Mouse (Mus musculus): ENCODE measurements around the gene Fermt2. TPM values are rescaled to one million over a fixed set of nuclear protein-coding genes. Genes with fewer than 3 reads are reported as not detected.

The Fermt2 gene
- 118 and 128 TPM in 2 replicates for polyA plus RNA-seq (2016; fragmentation: Nextera tagmentation; extraction: Ambion mirVana)

DNA sequence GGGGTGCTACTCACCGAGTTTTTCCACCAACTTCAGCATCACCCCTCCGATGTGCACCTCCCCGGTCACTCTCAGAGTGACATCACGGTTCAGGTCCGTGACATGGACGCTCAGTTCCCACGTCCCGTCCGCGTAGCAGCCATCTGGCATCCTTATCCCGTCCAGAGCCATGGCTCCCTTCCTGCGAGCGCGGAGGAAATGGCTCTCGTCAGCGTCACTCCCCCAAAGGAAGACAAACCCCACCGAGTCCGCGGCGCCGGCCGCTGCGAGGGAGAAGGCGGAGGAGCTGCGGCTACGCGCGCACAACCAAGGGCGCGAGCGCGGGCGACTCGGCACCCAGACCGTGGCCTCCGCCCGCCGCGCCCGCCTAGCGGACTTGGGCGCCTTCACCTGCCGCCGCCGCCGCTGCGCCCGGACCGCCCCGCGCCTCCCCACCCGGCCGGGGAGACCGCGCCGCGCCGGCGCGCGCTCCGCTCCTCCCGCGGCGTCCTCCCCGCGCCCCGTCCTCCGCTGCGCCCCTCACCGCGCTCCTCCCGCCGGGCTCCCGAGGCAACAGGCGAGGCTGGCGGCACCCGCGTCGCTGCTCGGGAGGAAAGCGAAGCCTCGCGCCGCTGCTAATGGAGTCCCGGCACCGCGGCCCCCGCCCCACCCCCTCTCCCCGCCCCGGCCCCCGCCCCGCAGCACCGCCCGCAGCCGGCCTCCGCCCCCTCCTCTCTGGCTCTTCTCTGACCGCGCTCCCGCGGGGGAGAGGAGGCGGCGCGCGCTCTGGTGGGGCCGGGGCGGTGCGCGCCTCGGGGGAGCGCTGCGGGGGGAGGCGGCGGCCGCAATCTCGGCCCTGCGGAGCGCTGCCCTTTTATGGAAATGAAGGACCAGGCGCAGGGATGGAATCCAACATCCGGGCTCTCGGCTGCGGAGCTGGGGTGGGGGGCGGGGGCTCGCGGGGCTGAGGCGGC is at the start of gene Fermt2:
TSS of gene Fermt2 (minus strand) at position 708 of the 953 bp plus-strand sequence.
- H3K36me3 ChIP-seq, result peaks cover 11% of the 10 kb centered on the region; the same call in 1 of the 2 replicates

DNA sequence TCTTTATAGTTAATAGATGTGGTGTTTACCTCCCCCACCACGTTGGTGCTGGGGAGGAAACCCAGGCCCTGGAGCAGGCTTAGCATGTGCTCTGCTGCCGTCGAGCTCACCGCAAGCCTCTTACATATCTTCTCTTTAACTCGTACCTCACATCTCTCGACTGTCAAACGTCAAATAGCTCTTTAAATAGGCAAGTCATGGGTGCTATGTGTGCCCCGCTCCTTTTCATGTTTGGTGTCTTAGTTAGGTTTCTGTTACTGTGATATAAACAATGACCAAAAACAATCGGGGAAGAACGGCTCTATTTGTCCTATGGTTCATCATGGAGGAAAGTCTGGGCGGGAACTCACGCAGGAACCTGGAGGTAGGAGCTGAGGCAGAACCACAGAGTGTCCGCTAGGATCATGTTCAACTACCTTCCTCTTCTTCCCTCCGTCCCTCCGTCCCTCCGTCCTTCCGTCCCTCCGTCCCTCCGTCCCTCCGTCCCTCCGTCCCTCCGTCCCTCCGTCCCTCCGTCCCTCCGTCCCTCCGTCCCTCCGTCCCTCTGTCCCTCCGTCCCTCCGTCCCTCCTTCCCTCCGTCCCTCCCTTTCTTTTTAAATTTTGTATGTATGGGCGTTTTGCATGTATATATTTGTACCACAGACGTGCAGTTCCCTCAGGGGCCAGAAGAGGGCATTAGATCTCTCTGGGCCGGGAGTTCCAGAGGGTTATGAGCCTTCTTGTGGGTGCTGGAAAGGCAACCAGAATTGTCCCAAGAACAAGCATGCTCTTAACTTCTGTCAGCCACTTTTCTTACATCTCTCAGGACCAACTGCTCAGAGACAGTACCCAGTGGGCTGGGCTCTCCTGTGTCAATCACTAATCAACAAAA is 36.4 kb upstream of the Fermt2 start:
- H3K36me3 ChIP-seq, result no peaks in the 10 kb centered on the region
- H3K9me3 ChIP-seq (replicated peaks), result no peaks in the 10 kb centered on the region
- no peaks in the 10 kb centered on the region for H3K27me3 ChIP-seq (ENCODE audit: low read depth, poor library complexity, severe bottlenecking)
- WGBS, result 25% methylated on average over 31 of the region's 33 CpGs
- peak; percentile 84 for DNase-seq (ENCODE audit: low spot score)
- peaks cover 29% of the 10 kb centered on the region for H3K4me1 ChIP-seq
- peak overlapping the region; percentile 69 for H3K27ac ChIP-seq
- H3K4me3 ChIP-seq, result peak overlapping the region; percentile 44

More for the DNA sequence above, at the start of gene Fermt2:
- H3K27me3 ChIP-seq (ENCODE audit: low read depth, poor library complexity, severe bottlenecking), result no peaks in the 10 kb centered on the region
- H3K4me1 ChIP-seq, result peaks cover 26% of the 10 kb centered on the region
- no peaks in the 10 kb centered on the region for H3K9me3 ChIP-seq (replicated peaks)
- 1% methylated on average over 124 of the region's 126 CpGs for WGBS
- H3K4me3 ChIP-seq, result peak within 1 kb of the TSS; percentile 90
- H3K27ac ChIP-seq, result peak within 1 kb of the TSS; percentile 98
- DNase-seq (ENCODE audit: low spot score), result peak; percentile 91

DNA sequence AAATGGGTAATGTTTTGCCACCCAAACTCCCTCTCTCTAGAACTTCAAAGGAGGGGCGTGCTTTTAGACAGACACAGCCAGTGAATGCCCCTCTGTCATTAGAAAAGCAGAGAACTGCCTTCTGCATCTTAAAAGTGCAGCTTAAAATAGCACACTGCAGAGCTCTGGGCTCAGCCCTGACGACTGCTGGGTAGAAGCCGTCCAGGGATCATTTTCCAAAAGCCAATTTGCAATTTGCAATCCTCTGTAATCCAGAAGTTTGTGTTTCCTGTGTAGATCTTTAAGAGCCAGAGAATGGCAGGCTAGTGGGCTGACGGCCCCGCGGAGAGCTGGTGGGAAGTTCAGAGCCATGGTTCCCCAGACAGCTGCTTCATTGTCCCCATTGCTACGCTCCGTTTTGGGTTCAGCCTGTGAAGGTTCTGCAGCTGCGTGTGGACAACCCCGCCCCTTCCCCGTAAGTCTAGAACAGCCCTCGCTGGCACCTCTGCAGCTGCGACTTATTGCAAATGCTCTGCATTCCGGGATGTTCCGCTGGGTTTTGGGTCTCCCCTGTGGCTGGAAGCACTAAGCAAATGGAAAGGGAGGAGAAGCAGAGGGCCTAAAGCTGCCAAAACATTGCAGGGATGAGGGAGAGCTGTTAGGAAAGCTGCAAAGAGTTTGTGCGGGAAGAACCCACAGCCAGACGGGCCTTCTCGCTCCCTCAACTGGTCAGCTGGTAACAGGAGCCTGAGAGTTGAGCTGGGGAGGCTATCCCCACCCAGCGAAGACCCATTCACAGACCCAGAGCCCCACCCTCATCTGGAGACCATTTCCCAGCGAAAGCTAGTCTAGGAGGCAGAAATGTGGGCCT is 35.5 kb upstream of the Fermt2 start:
- no peaks in the 10 kb centered on the region for H3K36me3 ChIP-seq
- peak overlapping the region; percentile 44 for H3K4me3 ChIP-seq
- H3K27ac ChIP-seq, result peak overlapping the region; percentile 69
- 9% methylated on average over 20 of the region's 20 CpGs for WGBS
- peak; percentile 64 for DNase-seq (ENCODE audit: low spot score)
- H3K27me3 ChIP-seq (ENCODE audit: low read depth, poor library complexity, severe bottlenecking), result no peaks in the 10 kb centered on the region
- peaks cover 29% of the 10 kb centered on the region for H3K4me1 ChIP-seq
- no peaks in the 10 kb centered on the region for H3K9me3 ChIP-seq (replicated peaks)

DNA sequence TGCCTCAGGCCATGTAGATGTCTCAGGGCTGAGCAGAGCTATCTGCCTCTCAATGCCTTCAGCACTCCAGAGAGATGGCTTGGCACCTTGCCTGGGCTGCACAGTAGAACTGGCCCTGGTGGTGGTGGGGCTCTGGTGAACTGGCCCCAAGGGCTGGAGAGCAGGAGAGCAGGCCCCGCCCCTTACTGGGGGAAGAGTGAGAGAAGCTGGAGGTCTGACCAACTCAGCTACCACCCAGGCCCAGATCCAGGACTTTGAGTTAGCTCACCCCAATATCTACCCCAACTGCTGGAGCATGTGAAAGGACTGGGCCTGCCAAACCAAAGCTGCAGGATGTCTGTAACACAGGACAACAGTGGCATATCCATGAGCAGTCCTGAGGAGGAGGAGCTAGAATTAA is 33.7 kb upstream of the Fermt2 start:
- no peak for DNase-seq (ENCODE audit: low spot score)
- WGBS, result 76% methylated on average over 1 of the region's 1 CpGs
- no peaks in the 10 kb centered on the region for H3K36me3 ChIP-seq
- peak overlapping the region; percentile 69 for H3K27ac ChIP-seq
- no peak overlapping the region for H3K4me3 ChIP-seq
- H3K4me1 ChIP-seq, result peaks cover 30% of the 10 kb centered on the region
- H3K9me3 ChIP-seq (replicated peaks), result no peaks in the 10 kb centered on the region
- H3K27me3 ChIP-seq (ENCODE audit: low read depth, poor library complexity, severe bottlenecking), result no peaks in the 10 kb centered on the region

DNA sequence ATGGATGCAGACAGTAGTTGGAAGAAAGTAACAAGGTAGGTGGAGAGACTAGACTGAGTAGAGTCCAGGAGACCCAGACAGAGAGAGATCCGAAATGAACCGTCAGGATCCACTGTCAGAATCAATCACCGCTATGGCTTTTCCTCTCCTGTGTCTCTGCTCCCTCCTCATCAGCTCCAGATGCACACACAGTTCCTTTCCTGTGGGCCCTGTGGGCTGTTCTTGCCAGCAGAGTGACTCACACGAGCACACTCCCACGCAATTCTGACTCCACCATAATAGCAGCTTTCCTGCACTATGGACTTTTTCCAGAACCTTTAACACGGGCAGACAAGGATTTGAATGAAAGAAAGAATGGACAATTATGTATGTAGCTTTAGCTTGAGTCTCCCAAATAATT is 31.8 kb upstream of the Fermt2 start:
- Histone ChIP-seq H3K27ac (no peak overlapping the region), H3K36me3 (no peaks in the 10 kb centered on the region), H3K27me3 (ENCODE audit: low read depth, poor library complexity, severe bottlenecking) (no peaks in the 10 kb centered on the region), H3K9me3 (replicated peaks) (no peaks in the 10 kb centered on the region), H3K4me3 (no peak overlapping the region), H3K4me1 (peaks cover 32% of the 10 kb centered on the region)
- 92% methylated on average over 6 of the region's 6 CpGs for WGBS
- DNase-seq (ENCODE audit: low spot score), result no peak

DNA sequence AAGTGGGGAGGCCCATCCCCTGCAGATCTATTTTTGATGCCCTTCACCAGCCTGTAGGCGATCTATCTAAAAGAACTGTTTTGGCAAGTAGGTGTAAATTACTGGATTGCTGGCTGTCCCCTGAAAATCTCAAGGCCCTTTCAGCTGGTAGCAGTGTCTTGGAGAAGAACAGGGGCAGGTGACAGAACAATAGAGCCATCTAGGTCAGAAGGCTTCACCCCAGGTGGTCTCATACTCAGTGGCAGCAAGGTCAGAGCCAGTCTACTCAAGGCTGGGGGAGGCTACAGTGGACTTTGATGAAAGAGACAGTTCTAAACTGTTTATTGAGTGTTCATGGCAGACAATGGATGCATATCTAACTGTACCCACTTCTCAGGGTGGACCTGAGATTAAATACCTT is 29.1 kb upstream of the Fermt2 start:
- no peak overlapping the region for H3K4me3 ChIP-seq
- H3K27ac ChIP-seq, result no peak overlapping the region
- H3K27me3 ChIP-seq (ENCODE audit: low read depth, poor library complexity, severe bottlenecking), result no peaks in the 10 kb centered on the region
- peaks cover 11% of the 10 kb centered on the region for H3K4me1 ChIP-seq
- H3K36me3 ChIP-seq, result no peaks in the 10 kb centered on the region
- DNase-seq (ENCODE audit: low spot score), result no peak
- WGBS, result 93% methylated on average over 1 of the region's 1 CpGs
- no peaks in the 10 kb centered on the region for H3K9me3 ChIP-seq (replicated peaks)

DNA sequence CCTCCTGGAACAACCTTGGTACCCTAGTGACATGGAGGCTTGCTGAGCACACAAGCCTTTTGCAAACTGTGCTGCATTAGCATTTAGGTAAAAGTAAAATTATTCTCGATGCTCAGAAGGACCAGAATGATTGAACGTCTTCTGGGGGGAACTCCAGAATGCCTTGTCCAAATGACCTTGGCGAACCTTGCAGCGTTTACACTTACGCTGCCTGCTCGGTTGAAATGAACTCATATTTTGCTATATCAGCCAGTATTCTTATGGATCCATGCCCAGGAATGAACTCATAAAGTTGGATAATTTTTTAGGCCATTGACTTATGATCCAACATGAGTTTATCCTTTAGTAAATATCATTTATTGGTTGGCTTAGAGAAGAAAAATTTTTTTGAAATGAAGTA is 24.4 kb upstream of the Fermt2 start:
- WGBS, result 93% methylated on average over 6 of the region's 6 CpGs
- Histone ChIP-seq H3K9me3 (replicated peaks) (no peaks in the 10 kb centered on the region), H3K4me3 (no peak overlapping the region), H3K27ac (no peak overlapping the region), H3K36me3 (no peaks in the 10 kb centered on the region), H3K4me1 (peaks cover 3% of the 10 kb centered on the region; the same call in 1 of the 2 replicates), H3K27me3 (ENCODE audit: low read depth, poor library complexity, severe bottlenecking) (peaks cover 3% of the 10 kb centered on the region; the same call in 1 of the 2 replicates)
- no peak for DNase-seq (ENCODE audit: low spot score)

DNA sequence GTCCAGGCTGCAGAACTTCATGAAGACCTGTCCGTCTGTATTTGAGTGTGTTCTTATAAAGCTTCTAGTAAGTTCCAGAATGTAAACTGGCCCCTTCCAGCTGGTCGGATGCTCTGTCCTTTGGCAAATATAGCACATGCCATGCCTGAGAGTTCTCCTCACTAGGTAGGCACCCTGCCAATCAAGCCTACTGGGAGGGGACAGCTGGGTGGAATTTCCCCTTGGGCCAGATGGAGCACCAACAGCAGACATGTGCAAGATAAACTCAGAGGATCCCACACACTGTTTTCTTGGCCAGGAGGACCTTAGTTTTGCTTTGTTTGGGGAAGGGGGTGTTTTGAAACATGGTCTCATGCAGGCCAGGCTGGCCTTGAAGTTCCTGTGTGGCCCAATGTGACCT is 23.9 kb upstream of the Fermt2 start:
- DNase-seq (ENCODE audit: low spot score), result no peak
- H3K4me1 ChIP-seq, result peaks cover 3% of the 10 kb centered on the region; the same call in 1 of the 2 replicates
- no peaks in the 10 kb centered on the region for H3K9me3 ChIP-seq (replicated peaks)
- H3K4me3 ChIP-seq, result no peak overlapping the region
- 87% methylated on average over 2 of the region's 2 CpGs for WGBS
- H3K36me3 ChIP-seq, result no peaks in the 10 kb centered on the region
- no peak overlapping the region for H3K27ac ChIP-seq
- H3K27me3 ChIP-seq (ENCODE audit: low read depth, poor library complexity, severe bottlenecking), result peaks cover 3% of the 10 kb centered on the region; the same call in 1 of the 2 replicates

DNA sequence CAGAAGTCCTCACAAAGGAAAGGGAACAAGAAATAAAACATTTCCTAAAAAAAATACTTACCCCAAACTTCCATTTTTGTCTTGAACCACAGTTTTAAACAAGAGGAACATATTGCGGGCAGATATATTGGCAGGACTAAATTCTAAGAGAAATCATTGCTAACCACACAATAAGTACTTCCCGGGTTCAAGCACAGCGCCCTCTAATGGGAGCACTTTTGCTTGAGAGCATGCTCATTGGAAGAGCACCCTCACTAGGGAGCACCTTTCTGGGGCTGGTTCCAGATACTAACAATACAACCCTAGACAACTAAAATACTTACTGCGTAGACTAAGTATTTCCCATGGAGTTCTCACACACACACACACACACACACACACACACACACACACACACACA is 22.5 kb upstream of the Fermt2 start:
- no peaks in the 10 kb centered on the region for H3K36me3 ChIP-seq
- peaks cover 3% of the 10 kb centered on the region; the same call in 1 of the 2 replicates for H3K27me3 ChIP-seq (ENCODE audit: low read depth, poor library complexity, severe bottlenecking)
- no peaks in the 10 kb centered on the region for H3K4me1 ChIP-seq
- DNase-seq (ENCODE audit: low spot score), result no peak
- no peak overlapping the region for H3K4me3 ChIP-seq
- H3K9me3 ChIP-seq (replicated peaks), result no peaks in the 10 kb centered on the region
- no peak overlapping the region for H3K27ac ChIP-seq
- WGBS, result 81% methylated on average over 4 of the region's 4 CpGs

- 56% methylated on average over 17 of the region's 17 CpGs for WGBS
- no peak overlapping the region for H3K27ac ChIP-seq
- H3K4me1 ChIP-seq, result no peaks in the 10 kb centered on the region
- DNase-seq (ENCODE audit: low spot score), result peak; percentile 60
- H3K9me3 ChIP-seq (replicated peaks), result no peaks in the 10 kb centered on the region
- no peak overlapping the region for H3K4me3 ChIP-seq
- peaks cover 3% of the 10 kb centered on the region; the same call in 1 of the 2 replicates for H3K27me3 ChIP-seq (ENCODE audit: low read depth, poor library complexity, severe bottlenecking)
- H3K36me3 ChIP-seq, result no peaks in the 10 kb centered on the region
Observed at GRCm38 (mm10) chr14:45551121-45551768, 21.3 kb upstream of the Fermt2 start.

GRCm38 (mm10) chr14:45550010-45550647 is 20.2 kb upstream of the Fermt2 start:
- Histone ChIP-seq H3K36me3 (no peaks in the 10 kb centered on the region), H3K27ac (no peak overlapping the region), H3K27me3 (ENCODE audit: low read depth, poor library complexity, severe bottlenecking) (peaks cover 3% of the 10 kb centered on the region; the same call in 1 of the 2 replicates), H3K9me3 (replicated peaks) (no peaks in the 10 kb centered on the region), H3K4me3 (no peak overlapping the region), H3K4me1 (no peaks in the 10 kb centered on the region)
- WGBS, result 80% methylated on average over 13 of the region's 13 CpGs
- DNase-seq (ENCODE audit: low spot score), result no peak
